Mouse (Mus musculus): Measurements from ENCODE around the gene Kcnb1. TPM values are rescaled to one million over a fixed set of nuclear protein-coding genes. Genes with fewer than 3 reads are reported as not detected.

The Kcnb1 gene
- polyA plus RNA-seq, 1 experiment = not detected

DNA sequence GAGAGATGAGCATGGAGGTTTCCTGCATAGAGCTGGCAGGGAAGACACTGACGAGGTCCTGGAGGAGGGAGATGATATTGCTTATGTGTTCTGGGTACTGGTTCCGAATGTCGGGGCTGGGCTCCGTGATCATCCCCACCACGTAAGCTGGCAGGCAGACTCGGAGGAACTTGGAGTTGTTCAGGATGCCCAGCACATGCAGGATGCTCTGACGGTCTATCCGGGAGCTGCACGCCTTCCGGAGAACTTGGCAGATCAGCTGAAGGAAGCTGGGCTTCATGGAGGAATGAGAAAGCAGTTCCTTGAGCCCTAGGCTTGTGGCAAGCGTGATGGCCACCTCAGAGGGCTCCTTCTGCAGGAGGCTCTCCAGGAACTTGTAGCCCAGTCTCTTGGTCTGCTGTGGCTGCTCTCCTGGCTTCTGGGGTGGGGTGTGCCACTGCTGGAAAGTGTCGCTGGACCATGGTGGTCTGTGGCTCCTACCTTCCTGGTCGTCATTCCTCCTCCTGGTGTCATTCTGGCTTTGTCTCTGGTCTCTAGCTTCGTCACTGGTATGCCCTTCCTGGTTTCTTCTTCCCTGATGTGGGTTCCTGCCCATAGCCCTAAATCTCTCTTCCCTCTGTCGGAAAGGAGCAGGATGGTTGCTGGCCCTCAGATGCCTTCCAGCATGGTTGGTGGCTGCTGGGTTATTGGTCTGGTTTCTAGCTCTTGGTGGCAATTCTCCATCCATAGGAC, 133.6 kb downstream of the Kcnb1 start:
- TF ChIP-seq FOSL1 (IDR thresholded peaks at IDR 0.05; ENCODE audit: insufficient read depth, low read length, poor library complexity, severe bottlenecking) = no peak
- no peak for TF ChIP-seq MYOD1 (IDR thresholded peaks at IDR 0.05; ENCODE audit: control insufficient read depth, insufficient read length, low read depth)
- no peak for TF ChIP-seq CTCF (IDR thresholded peaks at IDR 0.05; ENCODE audit: control insufficient read depth, insufficient read depth, insufficient read length)
- TF ChIP-seq MYOG (IDR thresholded peaks at IDR 0.05; ENCODE audit: control insufficient read depth, extremely low read depth, insufficient read length) = no peak
- TF ChIP-seq CEBPB (IDR thresholded peaks at IDR 0.05; ENCODE audit: low read depth) = no peak
- TF ChIP-seq USF1 (IDR thresholded peaks at IDR 0.05; ENCODE audit: low read depth) = no peak
- no peak for TF ChIP-seq MAX (IDR thresholded peaks at IDR 0.05)
- Histone ChIP-seq H3ac (ENCODE audit: control insufficient read depth, insufficient read length, low read depth) (no peak overlapping the region), H3K79me2 (ENCODE audit: control insufficient read depth, insufficient read depth) (peaks cover 92% of the 10 kb centered on the region), H3K36me3 (ENCODE audit: control insufficient read depth, insufficient read depth) (peaks cover 65% of the 10 kb centered on the region), H3K27me3 (ENCODE audit: control insufficient read depth, insufficient read depth, insufficient read length) (no peaks in the 10 kb centered on the region), H3K4me3 (ENCODE audit: insufficient read depth, poor library complexity, severe bottlenecking) (no peak overlapping the region), H3K79me3 (ENCODE audit: low read depth) (peaks cover 48% of the 10 kb centered on the region)

- peaks cover 43% of the 10 kb centered on the region for H3K79me3 ChIP-seq (ENCODE audit: low read depth)
- TF ChIP-seq FOSL1 (IDR thresholded peaks at IDR 0.05; ENCODE audit: insufficient read depth, low read length, poor library complexity, severe bottlenecking) (no peak), USF1 (IDR thresholded peaks at IDR 0.05; ENCODE audit: low read depth) (no peak), CEBPB (IDR thresholded peaks at IDR 0.05; ENCODE audit: low read depth) (no peak), CTCF (IDR thresholded peaks at IDR 0.05; ENCODE audit: control insufficient read depth, insufficient read depth, insufficient read length) (no peak), MAX (IDR thresholded peaks at IDR 0.05) (no peak), MYOG (IDR thresholded peaks at IDR 0.05; ENCODE audit: control insufficient read depth, extremely low read depth, insufficient read length) (no peak), MYOD1 (IDR thresholded peaks at IDR 0.05; ENCODE audit: control insufficient read depth, insufficient read length, low read depth) (no peak)
- peaks cover 68% of the 10 kb centered on the region for H3K36me3 ChIP-seq (ENCODE audit: control insufficient read depth, insufficient read depth)
- no peak overlapping the region for H3K4me3 ChIP-seq (ENCODE audit: insufficient read depth, poor library complexity, severe bottlenecking)
- H3ac ChIP-seq (ENCODE audit: control insufficient read depth, insufficient read length, low read depth) = no peak overlapping the region
- H3K79me2 ChIP-seq (ENCODE audit: control insufficient read depth, insufficient read depth) = peaks cover 92% of the 10 kb centered on the region
- no peaks in the 10 kb centered on the region for H3K27me3 ChIP-seq (ENCODE audit: control insufficient read depth, insufficient read depth, insufficient read length)
These were observed 134.6 kb downstream of the Kcnb1 start for GRCm38 (mm10) chr2:167055386-167055785.

GRCm38 (mm10) chr2:167053127-167053844, 136.7 kb downstream of the Kcnb1 start:
- Histone ChIP-seq H3K36me3 (ENCODE audit: control insufficient read depth, insufficient read depth) (peaks cover 82% of the 10 kb centered on the region), H3K79me2 (ENCODE audit: control insufficient read depth, insufficient read depth) (peaks cover 83% of the 10 kb centered on the region), H3ac (ENCODE audit: control insufficient read depth, insufficient read length, low read depth) (no peak overlapping the region), H3K4me3 (ENCODE audit: insufficient read depth, poor library complexity, severe bottlenecking) (no peak overlapping the region), H3K79me3 (ENCODE audit: low read depth) (peaks cover 41% of the 10 kb centered on the region), H3K27me3 (ENCODE audit: control insufficient read depth, insufficient read depth, insufficient read length) (no peaks in the 10 kb centered on the region)
- TF ChIP-seq FOSL1 (IDR thresholded peaks at IDR 0.05; ENCODE audit: insufficient read depth, low read length, poor library complexity, severe bottlenecking) (no peak), MYOG (IDR thresholded peaks at IDR 0.05; ENCODE audit: control insufficient read depth, extremely low read depth, insufficient read length) (no peak), CEBPB (IDR thresholded peaks at IDR 0.05; ENCODE audit: low read depth) (no peak), MAX (IDR thresholded peaks at IDR 0.05) (no peak), USF1 (IDR thresholded peaks at IDR 0.05; ENCODE audit: low read depth) (no peak), MYOD1 (IDR thresholded peaks at IDR 0.05; ENCODE audit: control insufficient read depth, insufficient read length, low read depth) (no peak), CTCF (IDR thresholded peaks at IDR 0.05; ENCODE audit: control insufficient read depth, insufficient read depth, insufficient read length) (no peak)

GRCm38 (mm10) chr2:167048698-167049358, 141.1 kb downstream of the Kcnb1 start:
- Histone ChIP-seq H3K27me3 (ENCODE audit: control insufficient read depth, insufficient read depth, insufficient read length) (no peaks in the 10 kb centered on the region), H3K79me3 (ENCODE audit: low read depth) (peaks cover 18% of the 10 kb centered on the region), H3K36me3 (ENCODE audit: control insufficient read depth, insufficient read depth) (peaks cover 79% of the 10 kb centered on the region), H3K4me3 (ENCODE audit: insufficient read depth, poor library complexity, severe bottlenecking) (no peak overlapping the region), H3K79me2 (ENCODE audit: control insufficient read depth, insufficient read depth) (peaks cover 46% of the 10 kb centered on the region), H3ac (ENCODE audit: control insufficient read depth, insufficient read length, low read depth) (no peak overlapping the region)
- no peak for TF ChIP-seq CEBPB (IDR thresholded peaks at IDR 0.05; ENCODE audit: low read depth)
- no peak for TF ChIP-seq MYOG (IDR thresholded peaks at IDR 0.05; ENCODE audit: control insufficient read depth, extremely low read depth, insufficient read length)
- no peak for TF ChIP-seq USF1 (IDR thresholded peaks at IDR 0.05; ENCODE audit: low read depth)

GRCm38 (mm10) chr2:167048223-167048622, 141.7 kb downstream of the Kcnb1 start:
- Histone ChIP-seq H3K36me3 (ENCODE audit: control insufficient read depth, insufficient read depth) (peaks cover 82% of the 10 kb centered on the region), H3K27me3 (ENCODE audit: control insufficient read depth, insufficient read depth, insufficient read length) (no peaks in the 10 kb centered on the region), H3K79me3 (ENCODE audit: low read depth) (peaks cover 15% of the 10 kb centered on the region), H3K4me3 (ENCODE audit: insufficient read depth, poor library complexity, severe bottlenecking) (no peak overlapping the region), H3K79me2 (ENCODE audit: control insufficient read depth, insufficient read depth) (peaks cover 40% of the 10 kb centered on the region), H3ac (ENCODE audit: control insufficient read depth, insufficient read length, low read depth) (no peak overlapping the region)
- TF ChIP-seq FOSL1 (IDR thresholded peaks at IDR 0.05; ENCODE audit: insufficient read depth, low read length, poor library complexity, severe bottlenecking) (no peak), CTCF (IDR thresholded peaks at IDR 0.05; ENCODE audit: control insufficient read depth, insufficient read depth, insufficient read length) (no peak), MAX (IDR thresholded peaks at IDR 0.05) (no peak), USF1 (IDR thresholded peaks at IDR 0.05; ENCODE audit: low read depth) (no peak), CEBPB (IDR thresholded peaks at IDR 0.05; ENCODE audit: low read depth) (no peak), MYOD1 (IDR thresholded peaks at IDR 0.05; ENCODE audit: control insufficient read depth, insufficient read length, low read depth) (no peak), MYOG (IDR thresholded peaks at IDR 0.05; ENCODE audit: control insufficient read depth, extremely low read depth, insufficient read length) (no peak)

Other genes with a start within 250 kb of the Kcnb1 start
- 53.4 TPM for gene Stau1, start 193.9 kb downstream of the Kcnb1 start, polyA plus RNA-seq (2012; fragmentation: generic; extraction: Trizol)
- gene Ddx27, start 175.0 kb downstream of the Kcnb1 start, polyA plus RNA-seq (2012; fragmentation: generic; extraction: Trizol) = 76.4 TPM
- gene Znfx1, start 127.1 kb downstream of the Kcnb1 start, polyA plus RNA-seq (2012; fragmentation: generic; extraction: Trizol) = 15.8 TPM
- 78.8 TPM for gene Ptgis, start 50.4 kb upstream of the Kcnb1 start, polyA plus RNA-seq (2012; fragmentation: generic; extraction: Trizol)
- 56.6 TPM for gene B4galt5, start 159.0 kb upstream of the Kcnb1 start, polyA plus RNA-seq (2012; fragmentation: generic; extraction: Trizol)
- 19.0 TPM for gene Slc9a8, start 231.6 kb upstream of the Kcnb1 start, polyA plus RNA-seq (2012; fragmentation: generic; extraction: Trizol)